Mouse (Mus musculus) Muller cell, postnatal 12 days (primary cell): ENCODE measurements at regions not wholly inside any gene's neighbourhood (a gene's known extent, or its start where the extent isn't known, plus 50 kb on each side); places are given as distances from the start of the nearest gene placed in this dataset.

ENCODE experiments used
- DNase-seq: peaks from one replicate; pipeline ENCODE4 v3.0.0-alpha.2; 2015; ENCODE audit errors: inconsistent ontology term

DNA sequence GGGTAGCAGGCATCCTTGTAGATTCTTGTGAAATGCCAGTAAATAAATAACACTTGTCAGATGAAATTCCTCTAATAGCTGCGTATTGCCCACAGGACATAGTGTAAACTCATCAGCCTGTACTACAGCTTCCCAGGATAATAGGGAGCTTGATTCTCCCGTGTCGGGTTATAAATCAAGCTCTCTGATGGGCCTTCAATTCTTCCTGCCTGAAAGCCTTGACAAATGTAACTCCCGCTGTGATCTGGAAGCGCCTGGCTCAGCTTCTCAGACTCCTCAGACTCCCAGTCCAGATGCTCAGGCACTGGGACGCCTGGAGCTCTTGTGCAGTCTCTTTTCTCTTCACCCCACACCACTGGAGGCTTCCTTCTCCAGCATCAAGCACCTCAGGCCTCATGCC is 151.3 kb downstream of the Fam76b start:
- no peak for DNase-seq

DNA sequence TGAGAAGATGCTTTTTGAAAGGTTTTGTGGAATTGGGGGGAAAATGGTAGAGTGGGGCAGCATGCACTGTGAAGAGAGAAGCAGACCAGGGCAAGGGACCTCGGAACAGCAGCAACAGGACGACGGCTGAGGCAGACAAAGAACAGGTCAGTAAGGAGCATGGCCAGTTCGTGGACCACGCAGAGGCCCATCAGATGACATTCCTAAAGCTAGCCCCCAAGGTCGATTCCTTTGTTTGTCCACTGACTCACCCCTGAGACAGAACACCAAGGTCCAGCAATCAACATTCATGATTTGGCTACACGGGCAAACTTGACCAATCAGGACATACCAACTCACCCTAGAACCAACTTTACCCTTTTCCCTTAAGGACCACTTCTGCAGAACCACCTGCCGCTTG is 160.0 kb downstream of the Fam76b start:
- no peak for DNase-seq

DNA sequence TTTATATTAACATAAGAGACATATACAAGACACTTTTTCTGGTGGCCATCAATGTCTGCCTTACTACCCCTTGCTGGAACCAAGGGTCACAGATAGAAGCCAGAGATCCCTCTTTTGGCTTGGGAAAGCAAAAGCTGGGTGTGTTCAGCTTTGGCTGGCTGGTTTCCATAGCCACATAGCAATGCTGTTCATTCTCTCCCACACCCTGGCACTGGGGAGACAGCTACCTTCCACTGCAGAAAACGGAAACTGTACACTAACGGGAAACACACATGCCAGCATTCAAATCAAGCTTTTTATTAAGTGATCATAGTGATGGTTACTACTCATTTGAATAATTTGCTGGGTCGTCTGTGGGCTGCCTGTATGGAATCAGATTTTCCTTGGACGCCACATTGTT is 161.4 kb downstream of the Fam76b start:
- peak; percentile 46 for DNase-seq

DNA sequence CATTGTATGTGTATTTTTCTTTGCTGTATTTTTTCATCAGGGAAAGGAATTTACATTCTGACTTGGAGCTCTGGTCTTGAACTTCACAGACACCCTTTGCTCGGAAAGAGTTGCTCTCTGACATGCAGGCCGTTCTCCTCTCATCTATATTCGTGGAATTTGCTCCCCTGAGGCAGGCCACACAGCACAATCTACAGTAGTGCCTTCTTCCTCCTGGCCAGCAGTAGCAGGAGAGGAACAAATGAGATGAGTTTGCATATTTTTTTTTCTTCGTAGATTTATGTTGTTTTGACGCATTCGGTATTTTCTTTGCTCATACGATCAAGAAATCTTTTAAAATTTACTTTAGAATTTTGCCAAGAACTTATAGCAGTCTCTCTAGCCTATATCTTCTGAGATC is 163.4 kb downstream of the Fam76b start:
- DNase-seq: no peak

DNA sequence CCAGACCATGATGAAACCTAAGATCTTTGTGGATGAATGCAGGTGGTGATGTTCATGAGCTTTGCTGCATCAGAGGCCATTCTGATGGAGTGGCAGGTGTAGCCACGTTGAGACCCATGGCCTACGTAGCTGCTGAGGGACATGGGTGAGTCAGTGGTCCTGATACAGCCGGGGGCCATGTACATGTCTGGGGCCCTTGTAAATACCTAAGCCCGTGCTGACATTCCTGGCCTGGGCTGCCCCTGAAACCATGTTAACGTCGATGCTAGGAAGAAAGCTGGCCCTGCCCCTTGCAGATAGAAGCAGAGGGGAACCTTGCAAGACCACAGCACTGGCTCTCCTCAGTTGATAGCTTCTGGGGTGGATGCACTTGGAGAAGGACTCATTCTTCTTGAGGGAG is 165.2 kb downstream of the Fam76b start:
- DNase-seq: no peak

DNA sequence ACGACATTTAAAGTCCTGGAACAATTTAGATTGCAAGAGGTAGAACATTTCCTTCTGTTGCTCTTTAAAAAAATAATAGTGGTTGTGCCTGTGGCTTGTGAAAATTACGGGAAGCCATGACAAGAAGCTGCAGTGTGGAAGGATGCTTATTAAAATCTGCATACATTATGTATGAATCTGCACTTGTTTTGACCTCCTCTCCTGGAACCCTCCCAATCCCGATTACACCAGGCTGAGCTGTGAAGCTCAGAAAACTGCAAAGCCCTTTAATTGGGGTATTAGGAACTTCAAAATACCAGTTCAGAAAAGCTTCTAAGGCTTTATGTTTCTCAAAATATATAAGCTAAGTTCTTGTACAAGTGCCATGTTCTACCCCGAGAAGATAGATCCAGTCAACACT is 171.8 kb downstream of the Fam76b start:
- DNase-seq: no peak

DNA sequence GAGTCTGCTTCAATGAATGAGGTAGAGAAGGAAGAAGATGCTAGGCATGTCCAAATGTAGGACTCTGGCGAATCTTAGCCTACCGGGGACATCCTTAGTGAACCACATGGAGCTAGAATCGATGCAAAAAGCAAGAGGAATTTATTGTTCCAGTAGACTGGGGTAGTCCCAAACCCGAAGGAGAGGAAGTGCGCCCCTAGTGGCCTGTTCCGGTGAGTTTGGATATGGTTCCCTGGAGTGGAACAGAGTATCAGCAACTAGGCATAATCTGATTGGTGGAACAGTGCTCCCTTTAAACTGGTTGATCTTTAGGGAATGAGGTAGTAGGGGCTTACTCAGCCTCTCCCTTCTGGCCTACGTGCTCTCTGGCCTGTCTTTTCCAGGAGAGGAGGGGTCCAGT is 174.0 kb downstream of the Fam76b start:
- no peak for DNase-seq

DNA sequence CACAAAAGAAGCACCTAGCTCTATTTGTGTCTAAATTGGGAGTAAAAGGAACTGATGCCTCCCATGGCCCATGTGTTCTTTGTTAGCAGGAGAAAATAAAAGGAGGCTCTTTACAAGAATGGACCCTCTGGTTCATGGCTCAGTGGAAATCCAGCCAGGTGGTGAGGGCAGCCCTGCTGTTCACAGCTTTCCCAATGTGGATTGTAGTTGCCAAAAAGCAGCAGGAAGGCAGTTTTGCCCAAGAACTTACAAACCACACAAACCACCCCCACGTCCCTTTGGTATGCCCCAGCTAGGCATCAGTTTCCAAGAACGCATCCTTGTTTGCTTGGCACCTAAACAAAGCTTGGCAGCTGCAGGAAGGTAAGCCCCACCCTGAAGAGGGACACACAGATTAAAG is 174.7 kb downstream of the Fam76b start:
- DNase-seq: peak; percentile 91

DNA sequence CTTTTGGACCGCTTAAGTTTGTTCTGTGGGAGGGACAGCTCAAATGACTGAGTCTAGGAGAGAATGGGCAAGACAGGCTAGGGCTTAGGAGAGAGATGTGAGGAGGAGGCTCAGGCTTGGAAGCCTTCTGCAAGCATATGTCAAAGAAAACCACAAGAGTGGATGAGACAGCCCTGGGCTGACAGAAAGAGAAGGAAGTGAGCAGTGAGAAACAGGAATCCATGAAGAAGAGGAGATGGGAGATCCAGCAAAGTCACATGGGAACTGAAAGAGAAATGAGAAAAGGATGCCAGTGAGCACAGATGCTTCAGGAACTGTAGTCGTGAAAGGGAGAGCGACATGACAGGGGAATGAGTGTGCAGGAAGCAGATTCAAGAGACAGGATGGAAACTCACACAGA is 175.6 kb downstream of the Fam76b start:
- DNase-seq: peak; percentile 41

DNA sequence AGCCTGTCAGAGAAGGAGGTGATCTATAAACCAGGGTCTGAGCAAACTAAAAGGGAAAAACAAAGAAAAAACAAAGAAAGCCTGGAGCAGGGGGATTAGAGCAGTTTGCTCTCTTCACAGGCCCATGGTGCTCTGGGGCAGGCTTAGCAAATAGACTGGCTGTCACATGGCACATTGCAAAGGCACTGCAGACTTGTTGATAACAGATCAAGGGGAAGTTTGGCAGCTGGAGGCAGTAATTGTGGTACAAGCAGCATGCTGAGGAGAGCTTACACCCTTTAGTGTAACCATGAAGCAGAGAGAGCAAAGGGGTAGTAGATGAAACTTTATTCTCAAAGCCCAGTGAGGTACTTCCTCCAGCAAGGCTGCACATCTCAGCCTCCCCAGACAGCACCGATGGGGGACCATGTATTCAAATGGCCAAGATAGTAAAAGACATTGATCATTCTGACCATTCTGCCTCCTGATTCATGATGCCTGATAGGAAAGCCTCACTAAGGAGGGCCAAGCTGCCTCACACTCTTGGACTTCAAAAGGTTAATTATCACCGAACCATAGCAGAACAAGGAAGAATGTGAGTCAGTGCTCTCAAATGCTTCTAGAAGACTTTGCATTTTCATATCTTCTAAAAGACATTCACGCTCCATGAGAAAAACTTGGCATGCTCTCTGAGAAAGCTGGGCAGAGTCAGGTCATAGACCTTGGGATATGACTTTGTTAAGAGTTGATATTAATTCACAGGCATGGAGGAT is 178.9 kb downstream of the Fam76b start:
- no peak for DNase-seq

DNA sequence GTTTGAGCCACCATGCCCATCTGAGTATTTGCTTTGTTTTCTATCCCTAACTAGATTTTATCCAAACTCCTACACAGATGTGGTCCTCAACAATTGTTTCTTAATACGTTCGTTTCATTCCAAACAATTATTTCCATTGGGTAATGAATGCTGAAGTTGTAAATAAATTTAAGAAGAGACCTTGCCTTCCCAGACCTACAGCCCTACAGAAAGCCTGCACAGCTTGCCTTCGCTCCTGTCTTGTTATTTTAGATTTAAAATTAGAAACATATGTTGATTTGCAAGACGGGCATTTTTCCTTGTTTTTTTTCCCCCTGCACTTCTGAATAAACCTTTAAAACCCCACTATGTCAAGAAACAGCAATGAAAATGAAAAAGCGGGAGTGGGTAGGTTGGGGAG is 181.9 kb downstream of the Fam76b start:
- DNase-seq: no peak

DNA sequence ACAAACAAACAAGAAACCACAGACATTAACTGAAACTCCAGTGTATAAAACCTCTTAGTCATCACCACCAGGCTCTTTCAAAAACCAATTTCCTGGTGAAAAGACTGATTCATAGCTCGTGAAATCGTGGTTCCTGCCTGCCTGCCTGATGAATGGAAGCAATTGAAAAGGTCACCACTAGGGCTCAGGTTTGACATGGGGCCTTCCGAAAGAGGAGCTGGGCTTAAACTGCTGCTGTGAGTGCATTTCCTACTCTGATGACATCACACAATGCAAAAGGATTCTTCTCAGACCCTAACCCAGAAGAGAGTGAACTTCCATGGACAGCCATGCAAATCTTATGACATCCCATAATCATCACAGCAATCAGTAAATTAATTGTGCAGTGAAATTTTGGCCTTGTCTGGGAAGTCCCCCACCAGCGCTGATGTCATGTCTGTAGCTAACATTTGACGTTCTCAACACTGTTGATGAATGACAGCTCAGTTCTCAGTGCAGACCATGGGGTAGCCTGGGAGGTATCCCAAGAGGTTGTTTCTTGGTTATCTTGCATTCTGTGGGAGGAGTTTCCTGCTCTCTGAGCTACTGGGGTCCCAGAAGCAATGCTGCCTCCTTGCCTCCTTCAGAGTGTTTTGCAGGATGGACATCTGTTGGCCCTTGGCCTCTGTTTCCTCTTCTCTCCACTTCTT is 182.9 kb downstream of the Fam76b start:
- DNase-seq: peak; percentile 43

DNA sequence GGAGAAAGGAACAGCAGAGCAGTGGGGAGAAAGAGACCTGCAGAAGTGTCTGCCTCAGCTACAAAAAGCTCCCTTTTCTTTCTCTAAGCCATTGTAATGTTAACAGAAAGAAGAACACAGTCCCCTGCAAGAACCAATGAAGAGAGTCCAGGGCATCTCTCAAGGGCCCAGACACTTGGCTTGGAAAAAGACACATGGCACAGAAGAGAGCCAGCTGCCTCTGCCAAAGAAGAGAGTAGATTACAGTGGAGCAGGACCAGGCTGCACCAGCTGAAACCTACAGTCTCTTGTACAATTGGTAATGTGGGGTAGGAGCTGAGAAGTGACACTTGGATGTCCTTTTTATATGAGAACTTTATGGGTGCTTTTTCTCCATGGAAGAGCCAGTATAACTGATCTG is 196.7 kb downstream of the Fam76b start:
- DNase-seq: no peak

DNA sequence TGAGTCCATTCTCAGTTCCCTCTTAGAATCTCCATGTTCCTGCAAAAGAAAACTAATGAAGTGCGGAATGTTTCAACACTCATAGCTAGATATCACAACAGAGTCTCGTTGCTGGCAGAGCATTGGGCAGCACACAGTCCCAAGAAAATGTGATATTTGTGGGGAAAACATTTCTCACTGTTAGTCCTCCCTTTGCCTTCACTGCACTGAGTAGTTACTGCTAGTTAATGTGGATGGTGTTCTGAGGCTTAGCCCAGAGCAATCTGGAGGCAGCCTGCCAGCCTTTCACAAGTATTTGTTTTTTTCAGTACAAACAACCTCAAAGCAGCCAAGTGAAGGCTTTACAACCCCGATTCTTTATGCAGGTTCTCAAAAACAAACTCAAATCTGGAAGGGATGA is 197.2 kb downstream of the Fam76b start:
- DNase-seq: no peak

DNA sequence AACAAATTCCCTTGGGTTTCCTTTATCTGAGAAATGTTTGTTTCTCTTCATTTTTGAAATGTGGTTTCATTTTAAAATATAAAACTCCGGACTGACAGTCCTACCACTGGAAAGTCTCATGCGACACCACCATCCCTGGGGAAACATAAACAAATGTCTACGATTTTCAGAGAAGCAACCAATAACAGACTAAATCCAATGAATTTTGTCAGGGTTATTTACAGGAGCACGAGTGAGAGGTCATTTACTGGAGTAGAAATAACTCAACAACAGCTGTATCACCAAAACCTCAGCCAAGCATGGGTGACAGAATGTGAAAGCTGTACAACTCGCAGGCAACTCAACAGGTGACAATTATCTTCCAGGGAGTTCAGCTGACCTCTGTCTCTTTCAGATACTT is 200.5 kb downstream of the Fam76b start:
- DNase-seq: no peak

DNA sequence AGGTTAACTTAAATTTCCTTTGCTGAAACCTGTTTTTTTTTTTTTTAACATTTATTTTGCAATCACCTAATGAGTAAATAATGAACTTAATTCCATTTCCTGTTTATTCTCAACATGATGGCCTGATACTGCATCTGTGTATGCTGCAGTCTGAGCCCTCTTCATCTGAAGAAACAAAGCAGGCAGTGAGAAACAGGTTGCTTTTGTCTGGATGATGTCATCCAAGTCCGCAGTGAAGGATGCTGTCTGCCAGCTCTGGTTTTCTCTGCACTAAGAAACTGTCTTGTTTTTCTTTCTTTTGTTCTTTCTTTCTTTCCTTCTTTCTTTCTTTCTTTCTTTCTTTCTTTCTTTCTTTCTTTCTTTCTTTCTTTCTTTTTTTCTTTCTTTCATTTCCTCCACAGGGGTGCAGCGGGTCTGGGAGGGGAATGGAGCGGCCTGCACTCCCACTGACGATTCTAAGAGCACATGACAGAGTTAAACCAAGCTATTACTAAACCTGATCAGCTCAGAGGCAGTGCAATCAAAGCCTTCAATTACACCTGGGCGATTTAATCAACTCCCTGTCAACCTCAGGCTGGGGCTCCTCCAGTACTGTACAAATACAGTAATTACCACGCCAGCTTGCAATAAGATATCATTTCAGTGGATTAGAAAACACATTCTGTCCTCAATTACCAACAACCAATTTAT is 204.0 kb downstream of the Fam76b start:
- DNase-seq: no peak

DNA sequence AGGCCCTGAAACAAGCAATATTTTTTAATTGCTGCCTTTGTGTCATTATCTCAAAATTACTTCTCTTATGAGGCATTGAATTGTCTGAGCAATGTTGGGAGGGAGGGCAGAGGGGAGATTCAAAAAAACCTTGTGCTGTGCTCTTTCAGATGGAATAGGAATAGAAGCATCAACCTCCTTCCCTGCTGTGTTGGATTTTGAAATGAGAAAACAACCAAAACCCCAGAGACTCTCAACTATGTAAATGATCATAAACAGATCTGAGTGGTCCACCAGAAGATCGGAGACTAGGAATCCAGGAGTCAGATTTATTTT is 204.5 kb downstream of the Fam76b start:
- DNase-seq: no peak

DNA sequence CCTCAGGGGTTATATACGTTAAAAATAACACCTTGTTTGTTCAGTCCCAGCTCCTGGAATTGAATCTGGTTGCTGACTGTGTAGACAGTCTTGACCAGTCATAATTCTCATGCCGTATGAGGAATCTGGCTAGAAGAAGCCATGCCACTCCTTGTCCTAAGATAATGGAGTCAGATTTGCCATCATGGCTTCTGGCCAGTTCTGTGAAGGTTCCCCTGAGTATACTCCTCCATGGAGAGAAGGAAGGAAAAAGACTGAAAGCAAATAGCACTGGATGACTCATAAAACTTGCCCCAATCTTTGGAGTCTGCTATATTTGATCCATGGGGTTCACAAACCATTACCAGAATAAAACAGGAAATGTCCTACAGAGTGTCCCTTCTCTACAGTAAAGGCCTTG is 208.0 kb downstream of the Fam76b start:
- DNase-seq: no peak

DNA sequence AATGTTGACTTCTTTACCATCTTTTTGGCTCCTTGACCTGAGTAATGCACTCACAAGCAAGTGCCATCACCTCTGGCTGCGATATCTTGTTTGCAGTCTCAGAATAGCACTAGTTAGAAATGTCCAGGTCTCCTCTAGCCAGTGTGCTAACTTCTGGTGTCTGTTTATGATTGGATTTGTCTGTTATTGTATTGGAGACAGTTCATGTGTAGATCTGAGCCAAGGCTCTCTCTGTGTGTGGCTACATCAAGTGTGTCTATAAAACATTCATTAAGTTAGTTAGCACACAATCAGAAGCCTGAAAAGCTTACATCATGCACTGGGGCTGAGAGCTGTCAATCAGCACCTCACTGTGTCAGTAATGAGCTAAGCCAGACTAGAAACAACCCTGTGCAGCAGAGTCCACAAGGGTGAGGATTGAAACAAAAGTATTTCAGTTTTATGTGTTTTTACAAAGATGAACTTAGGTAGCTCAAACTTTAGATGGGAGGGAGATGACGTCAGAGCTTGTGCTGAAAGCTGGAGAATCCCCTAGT is 214.5 kb downstream of the Fam76b start:
- no peak for DNase-seq

DNA sequence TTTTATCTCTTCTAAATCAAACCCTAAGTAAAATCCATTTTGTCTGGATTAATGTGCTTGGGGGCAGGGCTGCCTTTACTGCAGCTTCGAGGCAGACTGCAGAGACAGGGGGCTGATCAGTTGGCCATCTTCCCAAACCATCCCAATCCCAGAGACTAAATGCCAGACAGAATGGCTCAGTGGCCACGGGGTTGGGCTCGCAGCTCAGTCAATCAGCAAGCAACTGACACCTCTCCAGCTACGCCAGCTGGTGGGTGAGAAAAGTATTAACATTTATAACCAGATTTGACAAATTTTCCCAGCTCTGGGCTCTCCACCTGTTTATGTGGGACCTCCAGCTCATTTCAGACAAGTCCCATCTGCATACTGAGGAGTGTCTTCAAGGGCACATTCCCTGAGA is 220.7 kb downstream of the Fam76b start:
- no peak for DNase-seq

DNA sequence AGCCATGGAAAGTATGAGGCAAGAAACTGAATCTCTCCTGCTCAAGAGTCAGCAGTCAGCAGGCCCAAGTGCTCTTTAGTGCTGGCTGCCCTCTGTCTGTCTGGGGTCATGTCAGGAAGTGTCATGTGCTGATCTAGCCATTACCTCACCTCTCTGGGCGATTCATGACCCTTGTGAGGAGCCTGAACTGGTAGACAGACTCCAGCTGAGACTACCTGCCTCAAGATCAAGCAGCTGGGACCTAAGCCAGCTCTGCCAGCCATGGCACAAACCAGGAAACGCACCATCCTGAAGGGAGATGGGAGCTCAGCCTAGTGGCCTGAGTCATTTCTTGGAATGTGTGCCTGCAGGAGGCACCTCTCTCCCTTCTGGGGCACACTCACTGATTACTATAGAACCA is 221.2 kb upstream of the Sesn3 start:
- peak; percentile 48 for DNase-seq

DNA sequence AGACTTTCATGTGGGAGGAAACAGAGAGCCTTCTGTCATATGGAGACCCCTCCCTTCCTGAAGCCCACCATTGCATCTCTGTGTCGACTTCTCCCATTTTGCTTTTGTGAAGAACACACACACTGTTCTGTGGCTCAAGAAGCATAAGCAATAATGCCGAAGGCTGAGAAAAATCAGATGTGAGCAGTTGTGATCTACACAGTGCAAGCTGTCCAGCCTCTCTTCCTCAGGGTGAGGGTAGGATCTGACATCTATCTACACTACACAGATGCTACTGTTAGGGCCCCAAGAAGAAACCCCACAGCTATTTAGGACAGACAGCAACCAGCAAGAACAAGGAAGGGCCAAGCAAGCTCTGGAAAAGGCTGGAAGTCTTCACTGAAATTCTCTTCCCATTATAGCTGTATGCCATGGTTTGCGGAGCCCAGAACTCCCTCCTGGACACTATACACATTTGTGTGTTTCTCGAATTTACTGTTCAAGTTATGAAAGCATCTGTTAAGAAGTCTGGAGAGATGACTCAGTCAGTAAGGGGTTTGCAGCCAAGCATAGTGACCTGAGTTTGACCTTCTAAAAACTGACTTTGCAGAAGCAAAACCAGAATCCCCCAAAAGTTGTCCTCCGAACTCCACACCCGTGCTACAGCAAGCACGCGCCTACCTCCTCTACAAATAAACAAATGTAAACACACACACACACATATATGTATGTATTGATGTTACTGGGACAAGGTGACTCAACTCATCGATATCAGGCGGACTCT is 218.3 kb upstream of the Sesn3 start:
- no peak for DNase-seq
